Mouse (Mus musculus) limb, embryonic 14.5 days (tissue): ENCODE measurements around the gene Mib2. TPM values are rescaled to one million over a fixed set of nuclear protein-coding genes. Genes with fewer than 3 reads are reported as not detected.

ENCODE experiments used
- ATAC-seq: fragments of 200-750 bp; cut with Nextera tagmentation; 2 replicates; pipeline ENCODE4 v1.8.0; 2017; ENCODE audit warnings: low read depth, moderate number of reproducible peaks, moderate TSS enrichment; ENCODE audit not compliant: low FRiP score
- DNase-seq: peaks from one replicate; pipeline ENCODE4 v3.0.0-alpha.2; 2015; ENCODE audit warnings: low spot score
- H3K27ac ChIP-seq: fragments of 300-500 bp; sonication (generic); replicated peaks from 2 replicates; pipeline ENCODE4 v1.5.1; 2014; ENCODE audit warnings: low read depth, mild to moderate bottlenecking, low read length, moderate library complexity, mixed read lengths
- H3K27me3 ChIP-seq: fragments of 300-500 bp; sonication (generic); 2 replicates; pipeline ENCODE4 v1.6.1; 2014; ENCODE audit warnings: low read length, mixed read lengths; ENCODE audit not compliant: control insufficient read depth, insufficient read depth
- H3K36me3 ChIP-seq: fragments of 300-500 bp; sonication (generic); 2 replicates; pipeline ENCODE4 v1.6.1; 2014; ENCODE audit warnings: mild to moderate bottlenecking, low read length, moderate library complexity, mixed read lengths; ENCODE audit not compliant: control insufficient read depth, insufficient read depth
- H3K4me1 ChIP-seq: fragments of 300-500 bp; sonication (generic); 2 replicates; pipeline ENCODE4 v1.6.1; 2014; ENCODE audit warnings: antibody characterized with exemption, low read length, mixed read lengths; ENCODE audit not compliant: control insufficient read depth, insufficient read depth
- H3K4me2 ChIP-seq: fragments of 300-500 bp; sonication (generic); replicated peaks from 2 replicates; pipeline ENCODE4 v1.6.1; 2014; ENCODE audit warnings: low read depth, mild to moderate bottlenecking, low read length, moderate library complexity; ENCODE audit not compliant: severe bottlenecking
- H3K4me3 ChIP-seq: fragments of 300-500 bp; sonication (generic); replicated peaks from 2 replicates; pipeline ENCODE4 v1.5.1; 2014; ENCODE audit warnings: low read length
- H3K9ac ChIP-seq: fragments of 300-500 bp; sonication (generic); 2 replicates; pipeline ENCODE4 v1.6.1; 2014; ENCODE audit warnings: mild to moderate bottlenecking, low read depth, low read length, moderate library complexity; ENCODE audit not compliant: severe bottlenecking
- H3K9me3 ChIP-seq: fragments of 300-500 bp; sonication (generic); 2 replicates; pipeline ENCODE4 v1.6.1; 2016; ENCODE audit warnings: low read length; ENCODE audit not compliant: control insufficient read depth
- POLR2A ChIP-seq: fragments of 200-500 bp; IDR thresholded peaks from 2 replicates; pipeline ENCODE4 v1.8.0; 2012; ENCODE audit warnings: inconsistent platforms, mild to moderate bottlenecking, moderate library complexity, borderline replicate concordance; ENCODE audit not compliant: insufficient read depth, insufficient read length; ENCODE audit errors: extremely low read depth
- WGBS: fragments of 180-500 bp; shearing (Covaris S2); extraction: QIAGEN DNeasy Blood & Tissue Kit; methylation state at CpG from one replicate; pipeline ENCODE4 v1.1.7; 2014; 5-methylcytosine and 5-hydroxymethylcytosine counted together
- polyA plus RNA-seq, 2 experiments: library from polyadenylated mRNA; depleted of rRNA in 1 of 2; stranded (reverse) in 1 of 2; unstranded in 1 of 2; fragments of >200 nt; fragmentation: Nextera tagmentation in 1 of 2; extraction: Ambion mirVana in 1 of 2; gene quantifications; 2 replicates each; pipeline versions ENCODE4 v1.2.1 to v1.2.3; 2012 to 2014

Mib2 gene
- polyA plus RNA-seq, 2 experiments: 29.5 to 77.4 TPM

DNA sequence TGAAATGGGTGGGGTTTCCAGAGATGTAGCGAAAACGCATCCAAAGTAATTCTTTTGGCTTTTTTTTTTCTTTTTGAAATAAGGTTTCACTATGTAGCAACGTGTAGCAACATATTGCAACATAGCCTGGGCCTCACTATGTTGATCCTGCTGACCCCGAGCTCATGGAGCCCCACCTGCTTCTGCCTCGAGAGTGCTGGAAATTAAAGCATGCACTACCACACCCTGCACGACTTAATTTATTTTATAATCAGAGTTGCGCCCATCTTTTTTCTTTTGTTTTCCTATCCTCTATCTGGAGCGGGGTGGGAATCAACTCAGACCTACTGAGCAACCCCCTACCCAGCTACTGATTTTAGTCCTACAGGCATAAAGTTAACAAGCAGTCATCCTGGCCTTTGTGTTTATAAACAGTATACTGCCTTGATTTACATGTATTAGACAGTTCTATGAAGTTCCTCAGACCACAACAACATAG is 639 bp upstream of the Mib2 start:
- H3K27me3 ChIP-seq: no peaks in the 10 kb centered on the region
- DNase-seq (no peak), ATAC-seq (no peak)
- H3K9me3 ChIP-seq: no peaks in the 10 kb centered on the region
- peaks cover 8% of the 10 kb centered on the region for H3K36me3 ChIP-seq
- TF ChIP-seq POLR2A: no peak
- no peak overlapping the region for H3K9ac ChIP-seq
- 0% methylated on average over 8 of the region's 8 CpGs for WGBS
- peaks cover 8% of the 10 kb centered on the region; the same call in 1 of the 2 replicates for H3K4me1 ChIP-seq
- H3K4me3 ChIP-seq: peak overlapping the region; percentile 84
- no peak overlapping the region for H3K27ac ChIP-seq
- H3K4me2 ChIP-seq: peak overlapping the region; percentile 57

DNA sequence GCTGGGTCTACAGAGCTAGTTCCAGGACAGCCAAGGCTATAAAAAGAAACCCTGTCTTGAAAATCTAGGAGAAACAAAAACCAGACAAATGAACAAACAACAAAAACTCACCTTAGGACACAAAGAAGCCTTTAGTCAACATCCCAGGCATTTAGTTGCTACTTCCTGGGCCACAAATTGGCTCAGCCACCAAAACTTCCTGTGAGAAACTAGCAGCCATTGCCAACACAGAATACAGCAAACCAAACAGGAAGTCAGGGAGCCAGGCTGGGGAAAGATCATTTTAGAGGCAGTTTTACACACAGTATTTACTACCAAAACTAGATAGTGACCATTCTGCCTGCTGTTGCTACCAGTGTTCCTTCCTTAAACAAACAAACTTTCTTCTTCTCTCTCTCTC is 2.1 kb downstream of the Mib2 start:
- Histone ChIP-seq H3K27me3 (no peaks in the 10 kb centered on the region), H3K27ac (no peak overlapping the region), H3K4me2 (no peak overlapping the region), H3K9me3 (no peaks in the 10 kb centered on the region), H3K36me3 (peaks cover 16% of the 10 kb centered on the region), H3K4me1 (peaks cover 8% of the 10 kb centered on the region; the same call in 1 of the 2 replicates), H3K4me3 (no peak overlapping the region), H3K9ac (no peak overlapping the region)
- no peak for TF ChIP-seq POLR2A
- no peak for ATAC-seq
- no peak for DNase-seq

DNA sequence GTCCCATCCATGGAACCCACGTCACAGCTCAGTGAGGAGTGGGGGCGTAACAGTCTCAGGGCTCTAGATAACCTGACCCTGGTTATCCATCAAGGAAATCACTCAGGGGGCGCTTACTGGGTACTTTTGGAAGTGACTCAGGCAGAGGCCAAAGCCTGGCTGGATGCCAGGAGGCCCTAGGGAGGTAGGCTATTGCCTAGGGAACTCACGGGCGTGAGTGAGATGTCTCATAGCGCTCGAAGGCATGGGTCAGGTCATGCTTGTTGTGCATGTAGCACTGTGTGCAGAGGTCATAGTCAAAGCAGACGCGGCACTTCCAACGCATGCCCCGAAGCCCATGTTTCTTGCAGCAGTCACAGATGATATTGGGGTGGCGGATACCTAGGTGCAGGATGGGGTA is 8.4 kb downstream of the Mib2 start:
- Histone ChIP-seq H3K27me3 (0 out of 2 replicates have a peak, but pooled peaks cover 5% of the 10 kb centered on the region), H3K4me2 (no peak overlapping the region), H3K27ac (no peak overlapping the region), H3K9me3 (no peaks in the 10 kb centered on the region), H3K4me3 (no peak overlapping the region), H3K9ac (no peak overlapping the region), H3K4me1 (no peaks in the 10 kb centered on the region), H3K36me3 (peaks cover 58% of the 10 kb centered on the region)
- WGBS: 89% methylated on average over 12 of the region's 12 CpGs
- DNase-seq (no peak), ATAC-seq (no peak)
- no peak for TF ChIP-seq POLR2A

DNA sequence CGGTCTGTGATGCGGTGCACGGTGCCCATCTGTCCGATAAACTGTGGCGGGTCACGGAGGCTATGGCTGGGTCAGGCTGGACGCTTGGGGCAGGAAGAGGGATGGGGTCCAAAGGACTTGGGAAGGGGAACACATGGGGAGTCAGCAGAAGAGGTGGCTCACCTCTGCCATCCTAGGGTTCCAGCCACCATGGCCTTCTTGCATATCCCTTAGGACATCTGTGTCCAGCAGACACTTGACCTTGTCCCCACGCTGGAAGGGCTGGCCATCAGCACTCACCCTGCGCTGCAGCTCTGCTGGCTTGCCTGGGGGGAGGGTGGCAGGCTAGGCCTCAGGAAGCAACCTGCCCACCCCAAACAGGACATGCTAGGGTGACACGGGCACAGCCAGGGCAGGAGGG is 10.0 kb downstream of the Mib2 start:
- Histone ChIP-seq H3K4me2 (no peak overlapping the region), H3K9me3 (no peaks in the 10 kb centered on the region), H3K4me1 (peaks cover 12% of the 10 kb centered on the region), H3K36me3 (peaks cover 47% of the 10 kb centered on the region), H3K27me3 (peaks cover 21% of the 10 kb centered on the region), H3K4me3 (no peak overlapping the region), H3K9ac (no peak overlapping the region), H3K27ac (no peak overlapping the region)
- TF ChIP-seq POLR2A: no peak
- no peak for DNase-seq
- no peak for ATAC-seq
- WGBS: 96% methylated on average over 9 of the region's 10 CpGs

DNA sequence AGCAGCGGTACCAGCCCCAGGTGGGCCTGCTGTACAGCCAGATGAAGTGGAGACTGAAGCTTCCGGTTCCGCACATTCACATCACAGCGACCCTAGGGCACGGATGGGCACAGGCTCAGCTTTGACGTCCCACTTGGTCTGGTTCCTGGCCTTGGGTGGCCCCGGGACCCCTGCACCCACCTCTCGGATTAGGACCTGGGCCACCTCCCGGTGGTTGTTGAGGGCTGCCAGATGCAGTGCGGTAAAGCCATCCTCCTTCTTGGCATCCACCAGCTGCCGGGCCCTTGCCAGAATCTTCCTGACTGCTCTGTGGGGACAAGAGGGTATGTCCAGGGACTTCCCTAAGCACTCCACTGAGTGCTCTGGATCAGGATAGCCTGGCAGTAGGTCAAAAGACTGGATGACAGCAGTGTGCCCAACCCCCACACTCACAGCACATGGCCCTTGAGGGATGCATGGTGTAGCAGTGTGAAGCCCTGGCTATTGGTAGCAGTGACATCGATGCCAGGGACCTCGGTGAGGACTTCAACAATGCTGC is 12.7 kb downstream of the Mib2 start:
- Histone ChIP-seq H3K4me2 (no peak overlapping the region), H3K4me3 (no peak overlapping the region), H3K36me3 (peaks cover 45% of the 10 kb centered on the region), H3K27ac (no peak overlapping the region), H3K27me3 (peaks cover 47% of the 10 kb centered on the region), H3K4me1 (peaks cover 28% of the 10 kb centered on the region), H3K9me3 (no peaks in the 10 kb centered on the region), H3K9ac (no peak overlapping the region)
- 89% methylated on average over 13 of the region's 13 CpGs for WGBS
- DNase-seq (no peak), ATAC-seq (no peak)
- no peak for TF ChIP-seq POLR2A
